Mouse (Mus musculus) liver, embryonic 14.5 days (tissue): ENCODE results near the gene Entpd7. TPM values are rescaled to one million over a fixed set of nuclear protein-coding genes. Genes with fewer than 3 reads are reported as not detected.

Experiments used
- ATAC-seq: fragments of 200-750 bp; cut with Nextera tagmentation; 2 replicates; pipeline ENCODE4 v1.8.0; 2017; ENCODE audit warnings: moderate number of reproducible peaks, mild to moderate bottlenecking, moderate library complexity; ENCODE audit not compliant: insufficient read depth
- DNase-seq, 3 experiments: peaks; one replicate each; pipeline ENCODE4 v3.0.0-alpha.2; 2012 to 2013; ENCODE audit warnings: low read depth in 3 of 3, low spot score in 3 of 3
- H3K27ac ChIP-seq: fragments of 300-500 bp; sonication (generic); 2 replicates; pipeline ENCODE4 v1.5.1; 2014; ENCODE audit warnings: moderate library complexity, mild to moderate bottlenecking, control low read depth, inconsistent platforms
- H3K27me3 ChIP-seq: fragments of 300-500 bp; sonication (generic); 2 replicates; pipeline ENCODE4 v1.6.1; 2014; ENCODE audit warnings: mild to moderate bottlenecking, low read length, moderate library complexity; ENCODE audit not compliant: control insufficient read depth, insufficient read depth
- H3K36me3 ChIP-seq: fragments of 300-500 bp; sonication (generic); replicated peaks from 2 replicates; pipeline ENCODE4 v1.6.1; 2014; ENCODE audit warnings: low read depth; ENCODE audit not compliant: control insufficient read depth, insufficient read depth
- H3K4me1 ChIP-seq, 2 experiments: fragments of 200-500 bp in 1 of 2; fragments of 300-500 bp in 1 of 2; sonication (generic) in 1 of 2; replicated peaks; 2 replicates each; pipeline ENCODE4 v1.6.1; 2012 to 2014; ENCODE audit warnings: antibody characterized with exemption in 1 of 2, inconsistent platforms in 1 of 2, low read length in 1 of 2; ENCODE audit not compliant: control insufficient read depth in 2 of 2, insufficient read depth in 2 of 2
- H3K4me2 ChIP-seq: fragments of 300-500 bp; sonication (generic); 2 replicates; pipeline ENCODE4 v1.6.1; 2014; ENCODE audit warnings: low read depth, mild to moderate bottlenecking, control low read depth, moderate library complexity
- H3K4me3 ChIP-seq, 2 experiments: fragments of 200-500 bp in 1 of 2; fragments of 300-500 bp in 1 of 2; sonication (generic) in 1 of 2; 2 replicates each; pipeline ENCODE4 v1.5.1; 2012 to 2014; ENCODE audit warnings: low read depth in 2 of 2, low read length in 2 of 2, mild to moderate bottlenecking in 2 of 2, control low read depth in 1 of 2, inconsistent platforms in 1 of 2, moderate library complexity in 1 of 2; ENCODE audit not compliant: insufficient read depth in 1 of 2
- H3K9ac ChIP-seq: fragments of 300-500 bp; sonication (generic); replicated peaks from 2 replicates; pipeline ENCODE4 v1.6.1; 2014; ENCODE audit warnings: mild to moderate bottlenecking, control low read depth, moderate library complexity
- H3K9me3 ChIP-seq: fragments of 300-500 bp; sonication (generic); 2 replicates; pipeline ENCODE4 v1.6.1; 2016; ENCODE audit warnings: low read length, mixed read lengths; ENCODE audit not compliant: control insufficient read depth
- CTCF ChIP-seq: IDR thresholded peaks from 2 replicates; pipeline ENCODE4 v1.5.1; 2016; ENCODE audit warnings: antibody characterized with exemption, low read depth, control low read depth
- EP300 ChIP-seq: IDR thresholded peaks from 2 replicates; pipeline ENCODE4 v1.6.1; 2016; ENCODE audit warnings: antibody characterized with exemption, low read depth
- WGBS: fragments of 180-500 bp; shearing (Covaris S2); extraction: QIAGEN DNeasy Blood & Tissue Kit; methylation state at CpG from one replicate; pipeline ENCODE4 v1.1.7; 2014; ENCODE audit not compliant: insufficient replicate concordance; 5-methylcytosine and 5-hydroxymethylcytosine counted together
- polyA plus RNA-seq, 2 experiments: library from polyadenylated mRNA; depleted of rRNA in 1 of 2; stranded (reverse) in 1 of 2; unstranded in 1 of 2; fragments of >200 nt; fragmentation: Nextera tagmentation in 1 of 2; extraction: Ambion mirVana in 1 of 2; gene quantifications; 2 replicates each; pipeline versions ENCODE4 v1.2.1 to v1.2.3; 2012 to 2014

Entpd7 gene
- polyA plus RNA-seq, 2 experiments, result 1.5 to 2.6 TPM

- no peak for TF ChIP-seq CTCF
- no peak for TF ChIP-seq EP300
- WGBS, result 85% methylated on average over 2 of the region's 2 CpGs
Observed at GRCm38 (mm10) chr19:43750008-43750407, 60.5 kb downstream of the Entpd7 start.

GRCm38 (mm10) chr19:43752489-43753225 is 63.2 kb downstream of the Entpd7 start, which contains the start of the genes Cutc and Cox15:
Gene Cutc, plus strand, starts transcription at chr19:43752996.
Gene Cox15, minus strand, starts transcription at chr19:43753000.
- peak; percentile 62 for TF ChIP-seq CTCF
- TF ChIP-seq EP300, result no peak
- Histone ChIP-seq H3K27ac (peak within 1 kb of the TSS; percentile 54), H3K9ac (peak within 1 kb of the TSS; percentile 82), H3K9me3 (no peaks in the 10 kb centered on the region), H3K27me3 (no peaks in the 10 kb centered on the region), H3K36me3 (peaks cover 10% of the 10 kb centered on the region), H3K4me2 (peak within 1 kb of the TSS; percentile 64), H3K4me1 (peaks cover 0 to 9% of the 10 kb centered on the region in 2 experiments; a peak in 2 of 4 replicates), H3K4me3 (peak within 1 kb of the TSS; percentile 68 to 78)
- under 1% methylated on average over 62 of the region's 62 CpGs for WGBS
- ATAC-seq (peak; percentile 95), DNase-seq (peak; percentile 90 to 92 (median 91))

More at GRCm38 (mm10) chr19:43750008-43750407, 60.5 kb downstream of the Entpd7 start:
- Histone ChIP-seq H3K4me3 (no peak overlapping the region), H3K27me3 (no peaks in the 10 kb centered on the region), H3K4me1 (peaks cover 0 to 9% of the 10 kb centered on the region in 2 experiments; a peak in 2 of 4 replicates), H3K36me3 (peaks cover 24% of the 10 kb centered on the region), H3K27ac (no peak overlapping the region), H3K4me2 (no peak overlapping the region), H3K9me3 (no peaks in the 10 kb centered on the region), H3K9ac (no peak overlapping the region)
- DNase-seq, result no peak
- ATAC-seq, result no peak

GRCm38 (mm10) chr19:43753226-43753835 is 63.9 kb downstream of the Entpd7 start:
- ATAC-seq (peak; percentile 89), DNase-seq (peak; percentile 67 to 76 (median 72))
- Histone ChIP-seq H3K9ac (peak overlapping the region; percentile 82), H3K4me3 (peak overlapping the region; percentile 68 to 78), H3K36me3 (peaks cover 7% of the 10 kb centered on the region), H3K4me1 (peaks cover 0 to 9% of the 10 kb centered on the region in 2 experiments; a peak in 2 of 4 replicates), H3K27me3 (no peaks in the 10 kb centered on the region), H3K9me3 (no peaks in the 10 kb centered on the region), H3K4me2 (peak overlapping the region; percentile 64), H3K27ac (peak overlapping the region; percentile 54)
- WGBS, result 2% methylated on average over 24 of the region's 24 CpGs
- no peak for TF ChIP-seq EP300
- TF ChIP-seq CTCF, result peak; percentile 96

GRCm38 (mm10) chr19:43754237-43754636 is 64.8 kb downstream of the Entpd7 start:
- Histone ChIP-seq H3K4me3 (no peak overlapping the region), H3K4me1 (peaks cover 0 to 9% of the 10 kb centered on the region in 2 experiments; a peak in 2 of 4 replicates), H3K9me3 (no peaks in the 10 kb centered on the region), H3K27me3 (no peaks in the 10 kb centered on the region), H3K4me2 (no peak overlapping the region; the same call in none of the 2 replicates), H3K36me3 (no peaks in the 10 kb centered on the region; the same call in 1 of the 2 replicates), H3K9ac (no peak overlapping the region), H3K27ac (no peak overlapping the region)
- TF ChIP-seq CTCF (no peak), EP300 (no peak)
- DNase-seq (no peak), ATAC-seq (no peak)
- 51% methylated on average over 2 of the region's 2 CpGs for WGBS

- DNase-seq (no peak), ATAC-seq (no peak)
- Histone ChIP-seq H3K4me2 (no peak overlapping the region), H3K36me3 (no peaks in the 10 kb centered on the region; the same call in 1 of the 2 replicates), H3K9me3 (no peaks in the 10 kb centered on the region), H3K27me3 (no peaks in the 10 kb centered on the region), H3K27ac (no peak overlapping the region), H3K9ac (no peak overlapping the region), H3K4me1 (peaks cover 0 to 9% of the 10 kb centered on the region in 2 experiments; a peak in 2 of 4 replicates), H3K4me3 (no peak overlapping the region)
- 55% methylated on average over 2 of the region's 2 CpGs for WGBS
- TF ChIP-seq CTCF (no peak), EP300 (no peak)
Observed at GRCm38 (mm10) chr19:43754872-43755271, 65.4 kb downstream of the Entpd7 start.
